Mouse (Mus musculus) cerebellum, adult (tissue): ENCODE data around the gene Gpatch8.

ENCODE experiments used
- ATAC-seq: cut with Nextera tagmentation; 2 replicates; pipeline ENCODE4 v1.9.2; 2017; ENCODE audit warnings: mild to moderate bottlenecking, moderate library complexity, mixed read lengths; ENCODE audit not compliant: insufficient number of reproducible peaks, low FRiP score, low TSS enrichment

Gpatch8 gene

GRCm38 (mm10) chr11:102556031-102556715 lies at the start of gene Gpatch8:
Gpatch8 (minus strand) TSS chr11:102556392.
- ATAC-seq, result peak; percentile 86; the same call in 1 of the 2 replicates

GRCm38 (mm10) chr11:102604777-102605552 lies 48.8 kb upstream of the Gpatch8 start:
- no peak for ATAC-seq

GRCm38 (mm10) chr11:102604010-102604584 lies 47.9 kb upstream of the Gpatch8 start, which contains the start of gene Fzd2:
Fzd2 (plus strand) TSS chr11:102604396.
- ATAC-seq, result no peak; the same call in 1 of the 2 replicates

- no peak for ATAC-seq
These were observed 47.3 kb upstream of the Gpatch8 start for GRCm38 (mm10) chr11:102603496-102603850.

GRCm38 (mm10) chr11:102602816-102603495 lies 46.8 kb upstream of the Gpatch8 start:
- ATAC-seq, result no peak

- no peak for ATAC-seq
These were observed 43.7 kb upstream of the Gpatch8 start for GRCm38 (mm10) chr11:102599912-102600311.

GRCm38 (mm10) chr11:102595341-102595820 lies 39.2 kb upstream of the Gpatch8 start:
- ATAC-seq, result no peak

- no peak for ATAC-seq
These were observed 31.4 kb upstream of the Gpatch8 start for GRCm38 (mm10) chr11:102587554-102587953.

GRCm38 (mm10) chr11:102586445-102587130 lies 30.4 kb upstream of the Gpatch8 start:
- ATAC-seq, result no peak

GRCm38 (mm10) chr11:102582736-102583135 lies 26.5 kb upstream of the Gpatch8 start:
- ATAC-seq, result no peak

- no peak for ATAC-seq
These were observed 25.9 kb upstream of the Gpatch8 start for GRCm38 (mm10) chr11:102582016-102582610.

- no peak for ATAC-seq
These were observed 25.3 kb upstream of the Gpatch8 start for GRCm38 (mm10) chr11:102581281-102582015.

GRCm38 (mm10) chr11:102580034-102580330 lies 23.8 kb upstream of the Gpatch8 start:
- ATAC-seq, result no peak

GRCm38 (mm10) chr11:102579165-102580033 lies 23.2 kb upstream of the Gpatch8 start, which contains the start of gene Gm11627:
Gm11627 (minus strand) TSS chr11:102579461.
- no peak for ATAC-seq

GRCm38 (mm10) chr11:102578341-102579118 lies 22.3 kb upstream of the Gpatch8 start:
- no peak for ATAC-seq

GRCm38 (mm10) chr11:102576050-102576754 lies 20.0 kb upstream of the Gpatch8 start:
- ATAC-seq, result no peak

- no peak for ATAC-seq
These were observed 18.8 kb upstream of the Gpatch8 start for GRCm38 (mm10) chr11:102575034-102575433.
